ENCODE assay signal across 10 mouse cellular contexts in genomic region chr5:146412743-146413430, GRCm38 (mm10). TPM values are rescaled to one million over a fixed set of nuclear protein-coding genes. Genes with fewer than 3 reads are reported as not detected.
A peak's percentile ranks its signal among the peaks of the same experiment; 100 is the strongest.
DNase-seq lines count a peak whose midpoint lies in the region; ATAC-seq lines count a peak whose summit lies in the region.
"Had no signal": no experiment of that assay in that cellular context is flagged by ENCODE, and none has a peak within 500 bp of the region (broad histone marks: within the 10 kb centered on the region; RNA-seq: fewer than 3 reads in every experiment).

No protein-coding gene starts in this region.

- H3K27me3 ChIP-seq in neural tube, embryonic 15.5 days (replicated peaks): no peaks in the 10 kb centered on the region
- no peaks in the 10 kb centered on the region for H3K27me3 ChIP-seq in liver, embryonic 11.5 days (replicated peaks; ENCODE audit: control insufficient read depth, insufficient read depth, low read length)
- H3K27me3 ChIP-seq: embryonic facial prominence, embryonic 15.5 days had no signal

- WGBS in neural tube, embryonic 15.5 days: 34% methylated on average over 15 of the region's 15 CpGs
- 77% methylated on average over 15 of the region's 15 CpGs for WGBS in liver, embryonic 11.5 days

- ATAC-seq in neural tube, embryonic 15.5 days (ENCODE audit: low FRiP score): 0 out of 2 replicates have a peak, but pooled peaks have one; percentile 23
- no peak for ATAC-seq in liver, embryonic 11.5 days (replicated peaks; ENCODE audit: low FRiP score)

- H3K9ac ChIP-seq in neural tube, embryonic 15.5 days (replicated peaks): no peak overlapping the region
- no peak overlapping the region for H3K9ac ChIP-seq in liver, embryonic 11.5 days (ENCODE audit: low read depth, low read length)
- H3K9ac ChIP-seq: embryonic facial prominence, embryonic 15.5 days had no signal

- no peaks in the 10 kb centered on the region for H3K9me3 ChIP-seq in neural tube, embryonic 15.5 days (replicated peaks)
- no peaks in the 10 kb centered on the region for H3K9me3 ChIP-seq in liver, embryonic 11.5 days (ENCODE audit: control insufficient read depth, low read length)
- H3K9me3 ChIP-seq: embryonic facial prominence, embryonic 15.5 days had no signal

- no peaks in the 10 kb centered on the region for H3K36me3 ChIP-seq in neural tube, embryonic 15.5 days
- no peaks in the 10 kb centered on the region for H3K36me3 ChIP-seq in liver, embryonic 11.5 days (ENCODE audit: control insufficient read depth, insufficient read depth, low read length)
- H3K36me3 ChIP-seq: embryonic facial prominence, embryonic 15.5 days had no signal

- H3K4me1 ChIP-seq in neural tube, embryonic 15.5 days: peaks cover 68% of the 10 kb centered on the region
- H3K4me1 ChIP-seq in liver, embryonic 11.5 days (replicated peaks; ENCODE audit: control insufficient read depth, insufficient read depth, low read length): no peaks in the 10 kb centered on the region

- no peak overlapping the region for H3K4me2 ChIP-seq in neural tube, embryonic 15.5 days
- no peak overlapping the region for H3K4me2 ChIP-seq in liver, embryonic 11.5 days
- H3K4me2 ChIP-seq: embryonic facial prominence, embryonic 15.5 days had no signal

- peak; percentile 67 for DNase-seq in layer of hippocampus, adult 11-12 months (ENCODE audit: low spot score)
- DNase-seq in layer of hippocampus, adult 9-10 months (ENCODE audit: low spot score): no peak
- peak; percentile 53 to 79 for DNase-seq in frontal cortex, postnatal 10 days (ENCODE audit: low spot score in 2 of 2)
- DNase-seq in left cerebral cortex, adult 18-20 months (ENCODE audit: low spot score in 2 of 2): peak; percentile 43 to 48
- DNase-seq in thymus, postnatal 36 days: no peak
- no peak for DNase-seq in liver, embryonic 11.5 days (ENCODE audit: low spot score)
- DNase-seq in embryo, embryonic 10.5 days (ENCODE audit: low spot score): no peak

- H3K27ac ChIP-seq in neural tube, embryonic 15.5 days (replicated peaks): 0 out of 2 replicates have a peak overlapping the region, but pooled peaks have one; percentile 23
- H3K27ac ChIP-seq in liver, embryonic 11.5 days (ENCODE audit: low read depth, low read length): no peak overlapping the region
- H3K27ac ChIP-seq: embryonic facial prominence, embryonic 15.5 days had no signal

- H3K4me3 ChIP-seq in neural tube, embryonic 15.5 days (replicated peaks): no peak overlapping the region
- H3K4me3 ChIP-seq in liver, embryonic 11.5 days (ENCODE audit: low read depth, low read length): no peak overlapping the region
- H3K4me3 ChIP-seq: embryonic facial prominence, embryonic 15.5 days had no signal

RNA-seq across cellular contexts. Expression of gene Wasf3, which starts 28.1 kb away (rescaled TPM):
- total RNA-seq in left cerebral cortex, adult 18-20 months (2021): 10 to 100 TPM; 87.4 to 91.9 TPM
- 19.4 and 22.2 TPM in 2 replicates for polyA plus RNA-seq in neural tube, embryonic 15.5 days (2015; fragmentation: Nextera tagmentation; extraction: Ambion mirVana)
- polyA plus RNA-seq in liver, embryonic 11.5 days (2014; fragmentation: Nextera tagmentation; extraction: Ambion mirVana): 0.18 and 0.40 TPM in 2 replicates
- total RNA-seq: MEL had no signal

Comparison
In these comparisons a context has a peak if more than half of its experiments do, and no peak if none do; other contexts are left out.
1. DNase-seq: peak in layer of hippocampus, adult 11-12 months (single experiment), frontal cortex, postnatal 10 days (2 of 2) and left cerebral cortex, adult 18-20 months (2 of 2); none in layer of hippocampus, adult 9-10 months (single experiment), thymus, postnatal 36 days (0 of 2), liver, embryonic 11.5 days (single experiment) and embryo, embryonic 10.5 days (single experiment).
2. RNA of gene Wasf3, which starts 28.1 kb away (polyA plus RNA-seq): 19.4 to 22.2 TPM in neural tube, embryonic 15.5 days; 0.18 to 0.40 TPM in liver, embryonic 11.5 days; every median in the first group is over 10 times any median in the second.